Mouse (Mus musculus) embryonic facial prominence, embryonic 15.5 days (tissue): Measurements from ENCODE around the gene Rnf2. TPM values are rescaled to one million over a fixed set of nuclear protein-coding genes. Genes with fewer than 3 reads are reported as not detected.

Source experiments
- ATAC-seq: fragments of 200-750 bp; cut with Nextera tagmentation; 2 replicates; pipeline ENCODE4 v1.8.0; 2017; ENCODE audit warnings: low read depth, moderate TSS enrichment; ENCODE audit not compliant: insufficient number of reproducible peaks, low FRiP score, low TSS enrichment
- H3K27ac ChIP-seq: fragments of 300-500 bp; sonication (generic); replicated peaks from 2 replicates; pipeline ENCODE4 v1.5.1; 2015; ENCODE audit warnings: mild to moderate bottlenecking, inconsistent platforms
- H3K27me3 ChIP-seq: fragments of 300-500 bp; sonication (generic); 2 replicates; pipeline ENCODE4 v1.6.1; 2015; ENCODE audit warnings: inconsistent platforms
- H3K36me3 ChIP-seq: fragments of 300-500 bp; sonication (generic); 2 replicates; pipeline ENCODE4 v1.6.1; 2015; ENCODE audit warnings: mild to moderate bottlenecking, inconsistent platforms
- H3K4me1 ChIP-seq: fragments of 300-500 bp; sonication (generic); 2 replicates; pipeline ENCODE4 v1.6.1; 2015; ENCODE audit warnings: inconsistent platforms
- H3K4me2 ChIP-seq: fragments of 300-500 bp; sonication (generic); replicated peaks from 2 replicates; pipeline ENCODE4 v1.6.1; 2015; ENCODE audit warnings: mild to moderate bottlenecking, inconsistent platforms
- H3K4me3 ChIP-seq: fragments of 300-500 bp; sonication (generic); replicated peaks from 2 replicates; pipeline ENCODE4 v1.5.1; 2015; ENCODE audit warnings: mild to moderate bottlenecking, inconsistent platforms
- H3K9ac ChIP-seq: fragments of 300-500 bp; sonication (generic); 2 replicates; pipeline ENCODE4 v1.6.1; 2015; ENCODE audit warnings: inconsistent platforms
- H3K9me3 ChIP-seq: fragments of 300-500 bp; sonication (generic); replicated peaks from 2 replicates; pipeline ENCODE4 v1.6.1; 2016; ENCODE audit warnings: inconsistent platforms
- WGBS: fragments of 180-500 bp; shearing (Covaris S2); methylation state at CpG from one replicate; pipeline ENCODE4 v1.1.7; 2015; 5-methylcytosine and 5-hydroxymethylcytosine counted together
- polyA plus RNA-seq: library from polyadenylated mRNA; unstranded; fragments of >200 nt; fragmentation: Nextera tagmentation; extraction: Ambion mirVana; gene quantifications from 2 replicates; pipeline ENCODE4 v1.2.1, GENCODE M21; 2015

Gene Rnf2
- polyA plus RNA-seq, 1 experiment from 2014 or later: 80.1 TPM

GRCm38 (mm10) chr1:151514119-151514518 lies 13.4 kb upstream of the Rnf2 start:
- 52% methylated on average over 4 of the region's 4 CpGs for WGBS
- Histone ChIP-seq H3K27ac (peak overlapping the region; percentile 35; the same call in 1 of the 2 replicates), H3K9me3 (no peaks in the 10 kb centered on the region), H3K4me2 (no peak overlapping the region), H3K4me1 (0 out of 2 replicates have a peak, but pooled peaks cover 2% of the 10 kb centered on the region), H3K4me3 (no peak overlapping the region), H3K27me3 (no peaks in the 10 kb centered on the region), H3K9ac (no peak overlapping the region), H3K36me3 (no peaks in the 10 kb centered on the region)
- no peak for ATAC-seq

- Histone ChIP-seq H3K27me3 (no peaks in the 10 kb centered on the region), H3K36me3 (no peaks in the 10 kb centered on the region), H3K4me2 (no peak overlapping the region), H3K9me3 (no peaks in the 10 kb centered on the region), H3K4me1 (0 out of 2 replicates have a peak, but pooled peaks cover 2% of the 10 kb centered on the region), H3K27ac (no peak overlapping the region), H3K4me3 (no peak overlapping the region), H3K9ac (no peak overlapping the region)
- WGBS: 47% methylated on average over 4 of the region's 4 CpGs
- ATAC-seq: no peak
Observed at GRCm38 (mm10) chr1:151510811-151511210, 10.1 kb upstream of the Rnf2 start.

GRCm38 (mm10) chr1:151499815-151500501 lies 797 bp downstream of the Rnf2 start:
- Histone ChIP-seq H3K9ac (peak overlapping the region; percentile 95), H3K9me3 (no peaks in the 10 kb centered on the region), H3K27ac (peak overlapping the region; percentile 99), H3K4me1 (peaks cover 16% of the 10 kb centered on the region), H3K4me3 (peak overlapping the region; percentile 90), H3K27me3 (no peaks in the 10 kb centered on the region), H3K36me3 (no peaks in the 10 kb centered on the region), H3K4me2 (peak overlapping the region; percentile 54)
- ATAC-seq: peak; percentile 35
- WGBS: under 1% methylated on average over 52 of the region's 59 CpGs

GRCm38 (mm10) chr1:151498381-151498780 lies 2.4 kb downstream of the Rnf2 start:
- peaks cover 20% of the 10 kb centered on the region for H3K4me1 ChIP-seq
- no peak overlapping the region for H3K4me2 ChIP-seq
- whole genome bisulfite sequencing: 80% methylated on average over 3 of the region's 3 CpGs
- H3K9ac ChIP-seq: no peak overlapping the region
- H3K36me3 ChIP-seq: no peaks in the 10 kb centered on the region
- no peaks in the 10 kb centered on the region for H3K27me3 ChIP-seq
- no peak overlapping the region for H3K4me3 ChIP-seq
- ATAC-seq: no peak
- H3K27ac ChIP-seq: no peak overlapping the region
- H3K9me3 ChIP-seq: no peaks in the 10 kb centered on the region

- WGBS: 71% methylated on average over 2 of the region's 2 CpGs
Observed at GRCm38 (mm10) chr1:151497942-151498341, 2.8 kb downstream of the Rnf2 start.

GRCm38 (mm10) chr1:151497028-151497427 lies 3.7 kb downstream of the Rnf2 start:
- no peak for ATAC-seq
- no peak overlapping the region for H3K4me2 ChIP-seq
- H3K4me3 ChIP-seq: no peak overlapping the region
- H3K9ac ChIP-seq: no peak overlapping the region
- H3K9me3 ChIP-seq: no peaks in the 10 kb centered on the region
- H3K27ac ChIP-seq: no peak overlapping the region
- H3K27me3 ChIP-seq: no peaks in the 10 kb centered on the region
- H3K36me3 ChIP-seq: no peaks in the 10 kb centered on the region
- 87% methylated on average over 8 of the region's 8 CpGs for WGBS
- peaks cover 20% of the 10 kb centered on the region for H3K4me1 ChIP-seq

More at GRCm38 (mm10) chr1:151497942-151498341, 2.8 kb downstream of the Rnf2 start:
- H3K36me3 ChIP-seq: no peaks in the 10 kb centered on the region
- H3K27ac ChIP-seq: no peak overlapping the region
- no peak overlapping the region for H3K4me2 ChIP-seq
- no peak overlapping the region for H3K9ac ChIP-seq
- ATAC-seq: no peak
- no peaks in the 10 kb centered on the region for H3K27me3 ChIP-seq
- H3K4me1 ChIP-seq: peaks cover 20% of the 10 kb centered on the region
- no peak overlapping the region for H3K4me3 ChIP-seq
- no peaks in the 10 kb centered on the region for H3K9me3 ChIP-seq

- WGBS: 95% methylated on average over 2 of the region's 2 CpGs
- peaks cover 27% of the 10 kb centered on the region for H3K4me1 ChIP-seq
Observed at GRCm38 (mm10) chr1:151495635-151496285, 5.0 kb downstream of the Rnf2 start.

GRCm38 (mm10) chr1:151494711-151495110 lies 6.0 kb downstream of the Rnf2 start:
- H3K9ac ChIP-seq: no peak overlapping the region
- WGBS: 42% methylated on average over 6 of the region's 6 CpGs

More at GRCm38 (mm10) chr1:151495635-151496285, 5.0 kb downstream of the Rnf2 start:
- Histone ChIP-seq H3K9ac (no peak overlapping the region), H3K36me3 (no peaks in the 10 kb centered on the region), H3K4me2 (no peak overlapping the region), H3K4me3 (no peak overlapping the region), H3K27ac (no peak overlapping the region), H3K9me3 (no peaks in the 10 kb centered on the region), H3K27me3 (no peaks in the 10 kb centered on the region)
- ATAC-seq: no peak

GRCm38 (mm10) chr1:151493826-151494225 lies 6.9 kb downstream of the Rnf2 start:
- no peak overlapping the region for H3K27ac ChIP-seq
- no peaks in the 10 kb centered on the region for H3K9me3 ChIP-seq
- peaks cover 30% of the 10 kb centered on the region for H3K4me1 ChIP-seq
- H3K9ac ChIP-seq: no peak overlapping the region
- no peak overlapping the region for H3K4me2 ChIP-seq
- no peak for ATAC-seq
- H3K27me3 ChIP-seq: no peaks in the 10 kb centered on the region
- H3K4me3 ChIP-seq: no peak overlapping the region
- H3K36me3 ChIP-seq: no peaks in the 10 kb centered on the region

More at GRCm38 (mm10) chr1:151494711-151495110, 6.0 kb downstream of the Rnf2 start:
- no peak overlapping the region for H3K4me3 ChIP-seq
- no peaks in the 10 kb centered on the region for H3K9me3 ChIP-seq
- H3K27me3 ChIP-seq: no peaks in the 10 kb centered on the region
- no peak overlapping the region for H3K27ac ChIP-seq
- no peaks in the 10 kb centered on the region for H3K36me3 ChIP-seq
- no peak overlapping the region for H3K4me2 ChIP-seq
- peaks cover 31% of the 10 kb centered on the region for H3K4me1 ChIP-seq
- ATAC-seq: no peak

GRCm38 (mm10) chr1:151492419-151492818 lies 8.3 kb downstream of the Rnf2 start:
- Histone ChIP-seq H3K27ac (no peak overlapping the region), H3K4me2 (no peak overlapping the region), H3K4me1 (peaks cover 24% of the 10 kb centered on the region), H3K27me3 (no peaks in the 10 kb centered on the region), H3K9me3 (no peaks in the 10 kb centered on the region), H3K36me3 (no peaks in the 10 kb centered on the region), H3K4me3 (no peak overlapping the region), H3K9ac (no peak overlapping the region)
- no peak for ATAC-seq
- 58% methylated on average over 1 of the region's 1 CpGs for WGBS

GRCm38 (mm10) chr1:151489806-151490205 lies 10.9 kb downstream of the Rnf2 start:
- no peak for ATAC-seq
- Histone ChIP-seq H3K9me3 (no peaks in the 10 kb centered on the region), H3K4me3 (no peak overlapping the region), H3K27ac (no peak overlapping the region), H3K4me1 (peaks cover 13% of the 10 kb centered on the region), H3K27me3 (no peaks in the 10 kb centered on the region), H3K9ac (no peak overlapping the region), H3K4me2 (no peak overlapping the region), H3K36me3 (no peaks in the 10 kb centered on the region)
- WGBS: 74% methylated on average over 6 of the region's 6 CpGs
